Mouse (Mus musculus) heart, adult 9 months (tissue): ENCODE data around the gene Tesmin.

ENCODE experiments used
- DNase-seq, 2 experiments: peaks; one replicate each; pipeline ENCODE4 v3.0.0; 2022; ENCODE audit warnings: low spot score in 2 of 2

The Tesmin gene

GRCm38 (mm10) chr19:3440667-3441066 lies 52.0 kb downstream of the Tesmin start:
- DNase-seq: no peak

DNA sequence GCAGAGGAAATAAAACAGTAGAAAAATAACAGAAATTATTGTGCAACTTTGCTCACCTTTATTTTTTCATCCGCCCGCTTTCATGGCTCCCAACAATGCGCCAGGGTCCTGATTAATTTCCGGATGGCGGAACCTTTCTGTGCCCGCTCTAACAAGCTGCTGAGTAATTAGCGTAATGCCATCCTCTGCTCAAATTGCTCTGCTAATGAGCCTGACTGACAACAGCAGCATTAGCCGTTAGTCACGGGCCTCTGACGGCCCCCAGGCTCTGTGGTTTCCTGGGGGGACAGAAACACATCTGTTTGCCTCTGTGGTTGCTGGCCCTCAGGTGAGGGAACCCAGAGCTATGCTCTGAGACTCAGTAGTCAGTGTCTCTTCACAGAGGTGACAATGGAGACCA lies 52.4 kb downstream of the Tesmin start:
- DNase-seq: no peak

DNA sequence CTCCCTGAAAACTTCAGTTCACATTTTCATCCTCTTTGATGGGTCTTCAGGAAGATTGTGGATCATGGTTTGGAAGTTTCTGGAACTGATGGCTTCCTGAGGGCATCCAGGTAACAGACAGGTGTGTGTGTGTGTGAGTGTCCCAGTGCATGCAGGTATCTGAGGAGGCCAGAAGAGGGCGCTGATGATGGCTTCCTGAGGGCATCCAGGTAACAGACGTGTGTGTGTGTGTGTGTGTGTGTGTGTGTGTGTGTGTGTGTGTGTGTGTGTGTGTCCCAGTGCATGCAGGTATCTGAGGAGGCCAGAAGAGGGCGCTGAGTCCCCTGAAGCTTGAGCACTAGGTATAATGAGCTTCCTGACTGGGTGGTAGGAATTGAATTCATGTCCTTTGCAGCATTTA lies 58.7 kb downstream of the Tesmin start:
- no peak for DNase-seq

DNA sequence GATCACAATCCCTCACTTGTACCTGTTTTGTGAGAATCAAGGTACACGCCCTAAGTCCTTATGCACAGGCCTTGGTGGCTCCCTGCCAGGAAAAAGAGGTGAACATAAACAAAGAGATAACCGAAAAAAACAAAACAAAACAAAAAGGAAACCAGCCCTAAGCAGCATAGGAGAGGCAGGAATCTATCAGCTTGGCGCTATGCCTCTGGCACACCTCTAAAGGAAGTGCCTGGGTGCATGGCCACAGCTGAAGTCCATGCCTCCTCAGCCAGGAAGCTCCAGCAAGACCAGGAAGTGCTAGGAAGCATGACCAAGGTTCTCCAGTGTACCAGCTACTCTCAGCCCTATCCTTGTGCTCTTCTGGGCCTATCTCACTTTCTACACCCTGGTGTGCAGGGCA lies 60.6 kb downstream of the Tesmin start:
- peak in 1 of 2 experiments; percentile 13 for DNase-seq

GRCm38 (mm10) chr19:3450714-3451113 lies 62.1 kb downstream of the Tesmin start:
- DNase-seq: no peak

- peak; percentile 36 to 64 for DNase-seq
These were observed 62.5 kb downstream of the Tesmin start for GRCm38 (mm10) chr19:3451170-3451569.

- DNase-seq: peak in 1 of 2 experiments; percentile 4
These were observed 63.0 kb downstream of the Tesmin start for GRCm38 (mm10) chr19:3451649-3452048.
